Mouse (Mus musculus) layer of hippocampus, postnatal 36 days (tissue): ENCODE results near the gene Hoxc6. TPM values are rescaled to one million over a fixed set of nuclear protein-coding genes. Genes with fewer than 3 reads are reported as not detected.

Source experiments
- DNase-seq, 2 experiments: peaks; one replicate each; pipeline ENCODE4 v3.0.0; 2022
- total RNA-seq, 2 experiments: library from RNA; stranded (reverse); gene quantifications; 2 replicates each; pipeline ENCODE4 v1.2.3; 2021

Hoxc6 gene
- total RNA-seq, 2 experiments from 2014 or later = not detected

GRCm38 (mm10) chr15:103014166-103015008 is 16.3 kb downstream of the Hoxc6 start:
- no peak for DNase-seq

DNA sequence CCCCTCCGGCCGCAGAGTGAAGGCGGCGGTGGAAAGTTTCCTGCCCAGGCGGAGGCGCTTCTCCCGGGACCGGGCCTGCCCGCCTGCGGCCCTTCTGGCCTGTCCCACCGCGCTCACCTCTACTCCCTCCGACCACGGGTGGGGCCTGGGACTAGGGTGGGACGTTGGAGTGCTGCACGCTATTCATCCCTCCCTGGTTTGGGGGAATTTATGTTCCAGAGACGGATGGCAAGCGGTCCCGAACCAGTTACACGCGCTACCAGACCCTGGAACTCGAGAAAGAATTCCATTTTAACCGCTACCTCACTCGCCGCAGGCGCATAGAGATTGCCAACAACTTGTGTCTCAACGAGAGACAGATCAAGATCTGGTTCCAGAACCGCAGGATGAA is 16.9 kb downstream of the Hoxc6 start:
- DNase-seq = no peak

- DNase-seq = no peak
Measured at GRCm38 (mm10) chr15:103015406-103016166, 17.5 kb downstream of the Hoxc6 start.

DNA sequence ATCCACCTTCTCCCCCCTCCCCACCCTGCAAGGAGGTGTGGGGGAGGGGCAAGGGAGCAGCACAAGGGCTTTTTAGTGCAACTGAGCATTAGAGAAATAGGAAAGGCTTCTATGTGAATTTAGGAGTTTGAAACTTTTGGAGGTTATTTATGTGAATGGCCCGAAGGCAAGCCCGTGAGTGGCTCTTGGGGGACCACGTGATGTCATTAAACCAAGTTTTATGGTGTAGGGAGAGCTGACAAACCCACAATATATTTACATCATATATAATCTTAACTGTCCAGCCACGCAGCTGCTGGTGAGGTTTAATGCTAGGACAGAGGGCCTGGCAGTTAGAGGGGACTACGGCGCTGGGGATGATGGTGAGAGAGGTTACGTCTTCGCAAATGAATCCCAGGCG is 20.6 kb downstream of the Hoxc6 start, which contains the start of gene Hoxc4:
Gene Hoxc4, plus strand, starts transcription at position 299 of the 400 bp plus-strand sequence.
- DNase-seq = no peak

DNA sequence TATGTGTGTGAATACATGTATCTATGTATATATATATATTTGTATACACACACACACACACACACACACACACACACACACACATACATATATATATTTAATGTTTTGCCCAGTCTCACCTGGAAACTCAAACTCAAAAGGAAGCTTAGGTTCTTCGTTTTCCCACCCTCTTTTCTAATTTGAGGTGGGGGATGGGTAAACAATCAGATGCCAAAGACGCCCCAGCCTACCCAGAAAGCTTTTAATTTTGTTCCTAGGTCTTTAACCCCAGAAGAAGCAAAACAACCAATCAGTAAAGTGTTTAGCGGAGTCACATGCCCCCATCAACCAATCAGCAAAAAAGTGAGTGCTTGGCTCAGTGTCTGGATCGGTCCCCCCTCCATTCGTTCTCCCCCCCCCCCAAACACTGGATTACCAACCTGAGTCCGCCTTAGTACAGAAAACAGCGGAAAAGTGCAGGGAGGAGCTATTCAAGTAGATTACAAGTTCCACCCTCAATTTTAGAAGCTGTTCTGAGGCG is 22.9 kb downstream of the Hoxc6 start:
- no peak for DNase-seq

- no peak for DNase-seq
Measured at GRCm38 (mm10) chr15:103021544-103021943, 23.5 kb downstream of the Hoxc6 start.

GRCm38 (mm10) chr15:103024131-103024530 is 26.1 kb downstream of the Hoxc6 start:
- DNase-seq = no peak

DNA sequence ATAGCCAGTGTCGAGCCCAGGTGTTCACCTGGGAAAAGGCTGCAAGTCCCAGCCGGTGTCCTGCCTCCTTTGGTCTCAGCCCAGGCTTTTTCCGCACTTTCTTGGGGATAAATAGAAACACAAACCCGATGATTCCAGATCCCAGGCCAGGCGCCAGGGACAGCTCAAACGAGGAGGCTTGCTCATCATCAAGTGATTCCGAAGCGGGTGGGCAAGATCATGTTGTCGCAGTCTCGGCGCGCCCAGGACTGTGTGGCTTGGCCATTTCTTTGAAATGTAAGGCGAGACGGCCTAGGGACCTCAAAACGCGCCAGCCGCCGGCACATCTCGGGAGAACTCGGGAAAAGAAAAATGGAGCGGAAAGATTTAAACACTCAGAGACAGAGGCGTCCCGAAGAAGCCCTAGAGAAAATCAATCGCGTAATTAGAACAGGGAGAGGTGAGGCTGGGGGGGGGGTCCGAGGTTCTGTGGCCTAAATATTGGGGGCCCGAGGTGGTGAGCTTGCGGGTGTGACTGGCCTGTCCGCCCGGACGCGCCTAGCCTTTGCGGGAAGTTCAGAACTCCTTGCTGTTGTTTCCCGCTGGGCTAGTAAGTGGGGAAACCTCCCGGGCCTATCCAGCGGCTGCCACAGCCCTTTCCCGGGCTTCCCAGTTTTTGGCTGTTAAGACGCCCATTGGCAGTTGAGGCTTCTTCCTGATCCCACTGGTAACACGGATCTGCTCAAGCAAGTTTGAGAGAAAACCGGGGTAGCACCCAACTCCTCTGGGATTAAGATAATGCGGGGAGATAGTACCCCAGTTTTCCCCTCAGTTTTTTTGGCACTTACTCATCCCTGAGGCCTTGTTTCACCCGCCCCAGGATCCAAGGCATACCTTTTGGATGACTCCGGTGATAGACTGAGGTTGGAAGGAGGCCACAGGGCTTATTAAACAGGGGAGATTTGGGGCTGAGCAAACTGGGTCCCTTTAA is 29.5 kb downstream of the Hoxc6 start:
- DNase-seq = no peak

GRCm38 (mm10) chr15:103028916-103029512 is 31.0 kb downstream of the Hoxc6 start:
- DNase-seq = no peak

DNA sequence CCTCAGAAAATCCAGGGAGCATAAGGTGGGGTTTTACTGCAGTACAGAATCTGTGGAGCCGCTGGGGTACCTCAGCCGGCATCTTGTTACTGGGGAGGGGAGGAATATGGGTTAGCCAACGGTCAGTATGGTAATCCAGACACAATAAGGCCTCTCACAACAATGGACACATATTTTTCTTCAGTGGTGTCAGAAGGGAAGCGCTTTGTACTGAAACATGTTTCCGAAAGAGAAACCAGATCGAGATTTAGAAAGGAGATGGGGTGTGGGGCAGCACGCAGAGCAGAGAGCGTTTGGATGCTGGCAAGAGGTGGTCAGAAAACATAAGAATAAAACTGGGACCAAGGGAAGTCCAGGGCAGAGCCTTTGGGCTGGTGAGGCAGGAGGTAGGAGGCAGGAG is 32.1 kb downstream of the Hoxc6 start:
- no peak for DNase-seq

- no peak for DNase-seq
Measured at GRCm38 (mm10) chr15:103032167-103032566, 34.1 kb downstream of the Hoxc6 start.

- no peak for DNase-seq
Measured at GRCm38 (mm10) chr15:103032646-103033575, 34.9 kb downstream of the Hoxc6 start.

DNA sequence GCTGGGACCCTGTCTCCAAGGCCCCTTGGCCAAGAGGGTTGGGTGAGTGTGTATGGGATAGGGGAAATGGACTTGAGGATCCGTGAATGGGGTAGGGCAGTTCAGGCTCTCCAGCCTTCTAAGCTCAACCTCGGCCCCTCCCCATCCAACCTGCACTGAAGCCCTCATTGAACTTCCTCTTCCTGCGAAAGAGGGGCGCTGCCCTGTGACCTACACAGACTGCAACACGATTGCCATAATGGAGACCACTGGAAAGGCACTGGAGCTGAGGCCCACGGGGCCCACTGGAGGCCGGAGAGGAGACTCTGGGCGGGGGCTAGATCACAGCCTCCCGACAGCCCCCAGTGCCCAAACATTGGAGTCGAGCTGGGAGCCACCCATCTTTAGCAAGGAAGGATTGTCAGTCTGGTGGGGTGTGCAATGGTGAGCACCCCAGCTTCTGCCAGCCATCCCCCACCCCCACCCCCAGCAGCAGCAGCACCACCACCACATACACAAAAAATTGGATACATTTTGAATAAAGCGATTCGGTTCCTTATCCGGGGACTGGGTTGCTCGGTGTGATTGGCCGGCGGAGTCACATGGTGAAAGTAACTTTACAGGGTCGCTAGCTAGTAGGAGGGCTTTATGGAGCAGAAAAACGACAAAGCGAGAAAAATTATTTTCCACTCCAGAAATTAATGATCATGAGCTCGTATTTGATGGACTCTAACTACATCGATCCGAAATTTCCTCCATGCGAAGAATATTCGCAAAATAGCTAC is 36.2 kb downstream of the Hoxc6 start:
- no peak for DNase-seq

DNA sequence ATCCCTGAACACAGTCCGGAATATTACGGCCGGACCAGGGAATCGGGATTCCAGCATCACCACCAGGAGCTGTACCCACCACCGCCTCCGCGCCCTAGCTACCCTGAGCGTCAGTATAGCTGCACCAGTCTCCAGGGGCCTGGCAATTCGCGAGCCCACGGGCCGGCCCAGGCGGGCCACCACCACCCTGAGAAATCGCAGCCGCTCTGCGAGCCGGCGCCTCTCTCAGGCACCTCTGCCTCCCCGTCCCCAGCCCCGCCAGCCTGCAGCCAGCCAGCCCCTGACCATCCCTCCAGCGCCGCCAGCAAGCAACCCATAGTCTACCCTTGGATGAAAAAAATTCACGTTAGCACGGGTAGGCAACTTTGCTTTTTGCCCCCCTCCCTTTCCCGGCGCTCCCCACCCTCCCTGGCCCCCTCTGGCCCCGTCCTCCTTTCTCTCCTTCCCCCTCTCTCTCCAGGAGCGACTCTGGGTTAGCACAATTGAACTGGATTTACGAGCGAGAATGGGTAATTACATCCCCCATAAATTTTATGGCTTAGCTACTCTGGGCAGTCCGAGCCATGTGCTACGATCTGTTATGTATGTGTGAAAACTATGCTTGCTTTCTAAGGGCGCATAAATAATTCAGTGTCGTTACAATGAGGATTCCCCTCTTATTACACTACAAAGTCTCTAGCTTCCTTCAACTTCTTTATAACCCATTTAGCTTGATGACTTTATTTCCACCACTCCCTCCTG is 36.9 kb downstream of the Hoxc6 start:
- DNase-seq = no peak

DNA sequence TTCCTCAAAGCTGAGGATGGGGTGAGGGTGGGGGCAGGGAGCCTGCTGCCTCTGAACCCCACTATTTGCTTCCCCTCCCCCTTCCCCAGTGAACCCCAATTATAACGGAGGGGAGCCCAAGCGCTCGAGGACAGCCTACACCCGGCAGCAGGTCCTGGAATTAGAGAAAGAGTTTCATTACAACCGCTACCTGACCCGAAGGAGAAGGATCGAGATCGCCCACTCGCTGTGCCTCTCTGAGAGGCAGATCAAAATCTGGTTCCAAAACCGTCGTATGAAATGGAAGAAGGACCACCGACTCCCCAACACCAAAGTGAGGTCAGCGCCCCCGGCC is 37.5 kb downstream of the Hoxc6 start:
- DNase-seq = no peak

DNA sequence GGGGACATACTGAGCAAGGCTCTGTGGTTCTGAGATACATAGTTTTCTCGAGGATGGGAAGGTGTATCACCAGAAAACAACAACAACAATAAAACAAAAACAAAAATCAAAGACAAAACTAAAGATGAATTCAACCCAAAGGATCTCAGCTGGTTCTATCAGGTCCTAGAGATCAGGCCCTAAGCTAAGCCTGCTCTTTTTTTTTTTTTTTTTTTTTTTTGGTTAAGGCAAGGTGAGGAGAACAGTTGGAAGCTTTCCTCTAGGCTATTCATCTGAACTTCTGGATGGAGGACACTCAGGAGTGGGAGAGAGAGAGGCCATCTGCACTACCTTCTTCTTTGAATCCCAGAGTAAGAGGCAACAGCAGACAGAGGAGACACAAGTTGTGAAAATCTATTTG is 39.5 kb downstream of the Hoxc6 start:
- no peak for DNase-seq

DNA sequence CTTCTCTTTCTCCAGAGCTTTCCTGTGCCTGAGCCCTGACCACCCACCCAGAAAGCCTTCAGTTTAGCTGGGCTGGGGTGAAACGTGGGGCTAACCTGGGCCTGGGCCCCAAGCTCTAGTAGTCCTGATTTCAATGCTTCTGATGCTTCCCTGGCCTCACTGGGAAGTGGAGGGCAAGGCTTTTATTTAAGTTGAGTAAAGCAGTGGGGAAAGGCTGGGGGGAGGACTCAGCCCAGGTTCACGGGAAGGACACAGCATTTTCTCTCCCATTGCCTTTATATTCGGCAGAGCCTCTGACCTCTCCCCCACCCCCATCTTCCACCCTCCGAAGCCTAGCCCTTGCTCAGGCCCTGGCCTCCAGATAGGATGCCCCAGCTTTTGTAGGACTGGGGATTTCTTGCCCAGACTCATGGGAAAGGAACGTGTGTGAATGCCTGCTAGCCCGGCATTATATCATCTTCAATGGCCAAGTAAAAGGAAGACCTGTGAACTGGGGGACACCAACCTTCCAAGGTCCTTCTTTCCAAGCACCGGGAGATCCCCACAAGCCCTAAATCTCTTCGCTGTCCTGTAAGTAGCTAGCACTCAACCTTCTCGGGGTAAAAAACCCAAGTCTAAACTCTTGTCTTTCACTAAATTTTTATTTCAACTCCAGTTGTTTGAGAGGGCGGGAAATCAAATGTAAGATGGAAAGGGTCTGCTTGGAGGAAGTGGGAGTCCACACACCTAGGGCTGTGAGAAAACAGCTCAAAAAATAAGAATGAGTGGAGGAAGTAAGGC is 40.8 kb downstream of the Hoxc6 start:
- DNase-seq = no peak

GRCm38 (mm10) chr15:103039609-103040008 is 41.6 kb downstream of the Hoxc6 start:
- no peak for DNase-seq
